Mouse (Mus musculus) ES-E14 (cell line): ENCODE measurements around the gene Cbx2.

Experiments used
- CHD2 ChIP-seq: IDR thresholded peaks from 2 replicates; pipeline ENCODE4 v1.6.1; 2014; ENCODE audit warnings: mild to moderate bottlenecking, low read depth, low read length, inconsistent platforms
- HCFC1 ChIP-seq: IDR thresholded peaks from 2 replicates; pipeline ENCODE4 v1.6.1; 2012; ENCODE audit warnings: low read length, inconsistent platforms, borderline replicate concordance; ENCODE audit not compliant: insufficient read depth
- MAFK ChIP-seq: IDR thresholded peaks from 2 replicates; pipeline ENCODE4 v1.6.1; 2014; ENCODE audit warnings: mild to moderate bottlenecking, low read depth, low read length, inconsistent platforms; ENCODE audit not compliant: insufficient read depth
- ZC3H11A ChIP-seq: IDR thresholded peaks from 2 replicates; pipeline ENCODE4 v1.6.1; 2012; ENCODE audit warnings: low read depth, mild to moderate bottlenecking, inconsistent platforms, low read length, borderline replicate concordance
- ZNF384 ChIP-seq: IDR thresholded peaks from 2 replicates; pipeline ENCODE4 v1.6.1; 2012; ENCODE audit warnings: low read depth, low read length, inconsistent platforms

DNA sequence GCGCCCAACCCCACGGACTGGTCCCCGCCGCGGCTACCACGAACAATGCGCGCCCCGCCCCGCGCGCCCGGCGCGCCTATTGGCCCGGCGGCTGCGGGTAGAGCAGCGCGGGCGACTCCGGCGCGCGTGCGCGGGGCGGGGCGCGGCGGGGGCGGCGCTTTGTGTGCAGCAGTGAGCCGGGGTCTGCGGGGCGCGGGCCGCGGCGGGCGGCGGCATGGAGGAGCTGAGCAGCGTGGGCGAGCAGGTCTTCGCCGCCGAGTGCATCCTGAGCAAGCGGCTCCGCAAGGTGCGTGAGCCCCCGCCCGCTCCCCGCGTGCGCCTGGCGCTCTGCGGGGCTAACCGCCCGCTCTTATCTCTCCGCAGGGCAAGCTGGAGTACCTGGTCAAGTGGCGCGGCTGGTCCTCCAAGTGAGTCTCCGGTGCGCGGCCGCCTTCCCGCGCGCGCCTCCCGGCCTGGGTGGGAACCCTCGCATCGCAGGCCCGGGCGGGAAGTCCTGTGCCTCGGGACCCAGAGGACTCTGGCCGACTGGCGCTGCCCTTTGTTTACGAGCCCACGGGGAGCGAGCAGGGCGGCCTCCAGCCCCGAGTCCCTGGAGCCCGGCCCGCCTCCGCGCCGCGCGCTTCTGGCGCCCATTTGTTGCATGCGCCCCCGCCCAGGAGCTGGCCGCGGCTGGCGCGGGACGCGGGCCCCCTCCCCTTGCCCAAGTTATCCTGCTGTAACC is at the start of gene Cbx2:
- no peak for TF ChIP-seq ZNF384
- TF ChIP-seq HCFC1, result no peak
- TF ChIP-seq ZC3H11A, result no peak
- no peak for TF ChIP-seq CHD2
- no peak for TF ChIP-seq MAFK
